Mouse (Mus musculus): ENCODE measurements around the gene Lpin2. TPM values are rescaled to one million over a fixed set of nuclear protein-coding genes. Genes with fewer than 3 reads are reported as not detected.

Gene Lpin2
- total and polyA plus RNA-seq, 3 experiments = 22.4 to 32.1 TPM; not detected in 1

DNA sequence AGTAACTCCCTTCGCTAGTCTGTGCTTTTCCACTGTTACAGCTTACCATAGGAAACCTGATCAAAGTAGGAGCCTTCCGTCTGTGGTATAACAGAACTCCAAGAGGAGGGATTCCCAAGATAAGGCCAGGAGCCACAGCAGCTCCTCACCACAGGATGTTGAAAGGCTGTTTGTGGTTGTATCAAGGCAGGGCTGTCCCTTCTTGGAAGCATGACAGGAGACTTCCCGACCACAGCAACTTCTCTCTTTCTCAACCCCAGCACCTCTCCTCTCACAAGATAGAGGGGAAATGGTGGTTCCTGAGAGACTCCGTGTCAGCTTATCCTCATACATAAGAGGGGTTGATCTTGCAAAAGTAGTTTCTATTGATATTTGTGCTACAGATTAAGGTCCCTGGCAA lies 82.4 kb downstream of the Lpin2 start:
- DNase-seq (ENCODE audit: low read depth, low spot score) = peak; percentile 96
- Histone ChIP-seq H3K27me3 (ENCODE audit: control insufficient read depth in 1 of 2, insufficient read depth in 2 of 2, low read length in 2 of 2) (no peaks in the 10 kb centered on the region), H3K4me1 (ENCODE audit: control insufficient read depth in 1 of 2, insufficient read depth in 2 of 2, low read length in 2 of 2) (peaks cover 35 to 60% of the 10 kb centered on the region in 2 experiments), H3K9ac (ENCODE audit: control insufficient read depth, low read depth, low read length, poor library complexity, severe bottlenecking) (peak overlapping the region; percentile 51), H3K27ac (ENCODE audit: control insufficient read depth, low read depth, low read length) (peak overlapping the region; percentile 95), H3K36me3 (ENCODE audit: control insufficient read depth in 1 of 2, insufficient read depth in 2 of 2, low read length in 2 of 2) (peaks cover 0 to 53% of the 10 kb centered on the region in 2 experiments; a peak in 2 of 4 replicates), H3K79me2 (ENCODE audit: control insufficient read depth, insufficient read depth, low read length, poor library complexity) (peaks cover 32% of the 10 kb centered on the region; the same call in 1 of the 2 replicates), H3K9me3 (replicated peaks; ENCODE audit: insufficient read depth, low read length) (no peaks in the 10 kb centered on the region), H3K4me3 (ENCODE audit: control insufficient read depth in 1 of 2, insufficient read depth in 1 of 2, low read depth in 2 of 2, low read length in 2 of 2) (no peak overlapping the region)
- TF ChIP-seq MYB (IDR thresholded peaks at IDR 0.05; ENCODE audit: low read depth, low read length) (peak; percentile 97), NELFE (IDR thresholded peaks at IDR 0.05; ENCODE audit: low read depth, low read length) (no peak; the same call in 1 of the 2 replicates), ETS1 (IDR thresholded peaks at IDR 0.05; ENCODE audit: low read depth, low read length) (peak; percentile 94), USF2 (IDR thresholded peaks at IDR 0.05; ENCODE audit: borderline replicate concordance in 1 of 2, insufficient read depth in 1 of 2, low read depth in 1 of 2, low read length in 2 of 2) (no peak), CHD1 (IDR thresholded peaks at IDR 0.05; ENCODE audit: low read depth, low read length) (no peak), GATA1 (IDR thresholded peaks at IDR 0.05; ENCODE audit: low read depth, low read length) (peak; percentile 89), RCOR1 (IDR thresholded peaks at IDR 0.05; ENCODE audit: low read depth, low read length) (peak; percentile 92), GABPA (IDR thresholded peaks at IDR 0.05; ENCODE audit: low read depth, low read length) (no peak), BHLHE40 (IDR thresholded peaks at IDR 0.05; ENCODE audit: borderline replicate concordance, low read depth, low read length) (peak; percentile 69; the same call in 1 of the 2 replicates), SMC3 (IDR thresholded peaks at IDR 0.05; ENCODE audit: low read depth, low read length) (peak; percentile 8; the same call in 1 of the 2 replicates), MEF2A (IDR thresholded peaks at IDR 0.05; ENCODE audit: extremely low read depth, insufficient replicate concordance, low read depth, low read length, poor library complexity, severe bottlenecking) (0 out of 2 replicates have a peak, but pooled peaks have one; percentile 9), MYC (IDR thresholded peaks at IDR 0.05; ENCODE audit: low read depth, low read length) (peak; percentile 87), ZC3H11A (IDR thresholded peaks at IDR 0.05; ENCODE audit: low read depth, low read length) (no peak), UBTF (IDR thresholded peaks at IDR 0.05; ENCODE audit: borderline replicate concordance, insufficient read depth, low read depth, low read length) (no peak), EP300 (IDR thresholded peaks at IDR 0.05; ENCODE audit: low read depth in 1 of 2, low read length in 2 of 2) (peak; percentile 98 to 100), TBP (IDR thresholded peaks at IDR 0.05; ENCODE audit: low read depth, low read length) (peak; percentile 75; the same call in 1 of the 2 replicates), MXI1 (IDR thresholded peaks at IDR 0.05; ENCODE audit: low read depth, low read length) (peak; percentile 77), MAFK (IDR thresholded peaks at IDR 0.05; ENCODE audit: borderline replicate concordance, low read depth, low read length) (peak; percentile 70; the same call in 1 of the 2 replicates), POLR2AphosphoS5 (IDR thresholded peaks at IDR 0.05; ENCODE audit: borderline replicate concordance, low read depth, low read length) (no peak), POLR2A (IDR thresholded peaks at IDR 0.05; ENCODE audit: control insufficient read depth in 1 of 2, insufficient read depth in 1 of 2, low read depth in 1 of 2, low read length in 2 of 2, poor library complexity in 1 of 2) (0 out of 4 replicates have a peak, but pooled peaks of 1 of the 2 experiments have one; percentile 36), SIN3A (IDR thresholded peaks at IDR 0.05; ENCODE audit: low read length) (peak; percentile 95), NRF1 (IDR thresholded peaks at IDR 0.05; ENCODE audit: insufficient read depth, low read depth, low read length, poor library complexity, severe bottlenecking) (no peak), RAD21 (IDR thresholded peaks at IDR 0.05; ENCODE audit: low read depth, low read length) (no peak), MAX (IDR thresholded peaks at IDR 0.05; ENCODE audit: low read length) (peak; percentile 52; the same call in 1 of the 2 replicates), TCF12 (IDR thresholded peaks at IDR 0.05; ENCODE audit: low read depth, low read length) (peak; percentile 94), TAL1 (IDR thresholded peaks at IDR 0.05; ENCODE audit: low read length) (peak; percentile 88), CHD2 (IDR thresholded peaks at IDR 0.05; ENCODE audit: low read length) (no peak; the same call in 1 of the 2 replicates), MAZ (IDR thresholded peaks at IDR 0.05; ENCODE audit: low read depth, low read length) (no peak; the same call in 1 of the 2 replicates), KAT2A (conservative IDR thresholded peaks at IDR 0.05; ENCODE audit: low read depth, low read length) (no peak)
